Mouse (Mus musculus) embryonic facial prominence, embryonic 11.5 days (tissue): ENCODE measurements around the gene Igfals. TPM values are rescaled to one million over a fixed set of nuclear protein-coding genes. Genes with fewer than 3 reads are reported as not detected.

Experiments
- ATAC-seq: fragments of 200-750 bp; cut with Nextera tagmentation; replicated peaks from 2 replicates; pipeline ENCODE4 v1.8.0; 2017; ENCODE audit warnings: low read depth; ENCODE audit not compliant: insufficient number of reproducible peaks, low FRiP score, low TSS enrichment
- DNase-seq: peaks from one replicate; pipeline ENCODE4 v3.0.0-alpha.2; 2015; ENCODE audit warnings: low spot score
- H3K27ac ChIP-seq: fragments of 300-500 bp; sonication (generic); replicated peaks from 2 replicates; pipeline ENCODE4 v1.5.1; 2014; ENCODE audit warnings: mild to moderate bottlenecking, low read depth, low read length, control low read depth
- H3K27me3 ChIP-seq: fragments of 300-500 bp; sonication (generic); 2 replicates; pipeline ENCODE4 v1.6.1; 2014; ENCODE audit warnings: mild to moderate bottlenecking, low read length, moderate library complexity, mixed read lengths; ENCODE audit not compliant: control insufficient read depth, insufficient read depth
- H3K36me3 ChIP-seq: fragments of 300-500 bp; sonication (generic); replicated peaks from 2 replicates; pipeline ENCODE4 v1.6.1; 2014; ENCODE audit warnings: low read depth, mild to moderate bottlenecking, low read length, moderate library complexity, mixed read lengths; ENCODE audit not compliant: control insufficient read depth, insufficient read depth
- H3K4me1 ChIP-seq: fragments of 300-500 bp; sonication (generic); 2 replicates; pipeline ENCODE4 v1.6.1; 2014; ENCODE audit warnings: low read length, mixed read lengths; ENCODE audit not compliant: control insufficient read depth, insufficient read depth
- H3K4me2 ChIP-seq: fragments of 300-500 bp; sonication (generic); 2 replicates; pipeline ENCODE4 v1.6.1; 2014; ENCODE audit warnings: low read depth, mild to moderate bottlenecking, control low read depth, low read length, moderate library complexity
- H3K4me3 ChIP-seq: fragments of 300-500 bp; sonication (generic); 2 replicates; pipeline ENCODE4 v1.5.1; 2014; ENCODE audit warnings: low read depth, low read length, control low read depth
- H3K9ac ChIP-seq: fragments of 300-500 bp; sonication (generic); replicated peaks from 2 replicates; pipeline ENCODE4 v1.6.1; 2014; ENCODE audit warnings: mild to moderate bottlenecking, control low read depth, low read length
- H3K9me3 ChIP-seq: fragments of 300-500 bp; sonication (generic); replicated peaks from 2 replicates; pipeline ENCODE4 v1.6.1; 2016; ENCODE audit warnings: mild to moderate bottlenecking, low read length, inconsistent platforms, mixed read lengths; ENCODE audit not compliant: control insufficient read depth
- WGBS: fragments of 180-500 bp; shearing (Covaris S2); extraction: QIAGEN DNeasy Blood & Tissue Kit; methylation state at CpG from one replicate; pipeline ENCODE4 v1.1.7; 2014; 5-methylcytosine and 5-hydroxymethylcytosine counted together
- polyA plus RNA-seq: library from polyadenylated mRNA; unstranded; fragments of >200 nt; fragmentation: Nextera tagmentation; extraction: Ambion mirVana; gene quantifications from 2 replicates; pipeline ENCODE4 v1.2.1, GENCODE M21; 2014

Gene Igfals
- polyA plus RNA-seq, 1 experiment from 2014 or later, result 0.14 TPM

GRCm38 (mm10) chr17:24913984-24914383 is 48.2 kb downstream of the Igfals start:
- no peak overlapping the region for H3K4me2 ChIP-seq
- H3K9ac ChIP-seq, result no peak overlapping the region
- no peaks in the 10 kb centered on the region for H3K27me3 ChIP-seq
- H3K27ac ChIP-seq, result no peak overlapping the region
- H3K4me3 ChIP-seq, result no peak overlapping the region
- DNase-seq (no peak), ATAC-seq (no peak)
- peaks cover 9% of the 10 kb centered on the region for H3K36me3 ChIP-seq
- no peaks in the 10 kb centered on the region for H3K4me1 ChIP-seq
- no peaks in the 10 kb centered on the region for H3K9me3 ChIP-seq

- H3K4me2 ChIP-seq, result no peak overlapping the region
- H3K9ac ChIP-seq, result no peak overlapping the region
- 85% methylated on average over 1 of the region's 1 CpGs for WGBS
- DNase-seq, result no peak
- H3K9me3 ChIP-seq, result no peaks in the 10 kb centered on the region
- H3K4me3 ChIP-seq, result no peak overlapping the region
- no peak for ATAC-seq
- no peak overlapping the region for H3K27ac ChIP-seq
- H3K36me3 ChIP-seq, result peaks cover 7% of the 10 kb centered on the region
- no peaks in the 10 kb centered on the region for H3K4me1 ChIP-seq
- H3K27me3 ChIP-seq, result no peaks in the 10 kb centered on the region
These were observed 57.4 kb downstream of the Igfals start for GRCm38 (mm10) chr17:24923246-24923645.

- no peak overlapping the region for H3K4me2 ChIP-seq
- H3K4me3 ChIP-seq, result no peak overlapping the region
- peaks cover 2% of the 10 kb centered on the region; the same call in 1 of the 2 replicates for H3K36me3 ChIP-seq
- H3K9ac ChIP-seq, result no peak overlapping the region
- H3K9me3 ChIP-seq, result no peaks in the 10 kb centered on the region
- DNase-seq, result no peak
- H3K27ac ChIP-seq, result no peak overlapping the region
- no peak for ATAC-seq
- H3K27me3 ChIP-seq, result no peaks in the 10 kb centered on the region
- 83% methylated on average over 1 of the region's 1 CpGs for WGBS
- H3K4me1 ChIP-seq, result no peaks in the 10 kb centered on the region
These were observed 63.7 kb downstream of the Igfals start for GRCm38 (mm10) chr17:24929506-24929905.

Other genes starting within 250 kb of the Igfals start
- gene Tsc2, start 233.4 kb upstream of the Igfals start, polyA plus RNA-seq, result 46.2 and 56.4 TPM in 2 replicates
- gene Nthl1, start 233.3 kb upstream of the Igfals start, polyA plus RNA-seq, result 18.6 and 22.9 TPM in 2 replicates
- 48.3 and 50.2 TPM in 2 replicates for gene Slc9a3r2, start 215.7 kb upstream of the Igfals start, polyA plus RNA-seq
- gene Npw, start 207.5 kb upstream of the Igfals start, polyA plus RNA-seq, result 0.48 TPM in 1 of 2 replicates, not detected in the other
- 24.1 and 26.6 TPM in 2 replicates for gene Zfp598, start 196.3 kb upstream of the Igfals start, polyA plus RNA-seq
- gene Syngr3, start 176.0 kb upstream of the Igfals start, polyA plus RNA-seq, result 6.2 and 6.6 TPM in 2 replicates
- gene Gfer, start 169.8 kb upstream of the Igfals start, polyA plus RNA-seq, result 46.8 and 52.4 TPM in 2 replicates
- 1.1 and 2.7 TPM in 2 replicates for gene Noxo1, start 169.8 kb upstream of the Igfals start, polyA plus RNA-seq
- 96.3 and 102 TPM in 2 replicates for gene Tbl3, start 158.3 kb upstream of the Igfals start, polyA plus RNA-seq
- 0.18 and 0.24 TPM in 2 replicates for gene Rnf151, start 147.9 kb upstream of the Igfals start, polyA plus RNA-seq
- 1,371 and 1,480 TPM in 2 replicates for gene Rps2, start 147.9 kb upstream of the Igfals start, polyA plus RNA-seq
- gene Ndufb10, start 141.5 kb upstream of the Igfals start, polyA plus RNA-seq, result 191 and 217 TPM in 2 replicates
- not detected in 2 replicates for gene Rpl3l, start 138.2 kb upstream of the Igfals start, polyA plus RNA-seq
- gene Msrb1, start 129.4 kb upstream of the Igfals start, polyA plus RNA-seq, result 23.6 and 24.3 TPM in 2 replicates
- 4.3 and 4.7 TPM in 2 replicates for gene Hs3st6, start 113.0 kb upstream of the Igfals start, polyA plus RNA-seq
- gene Meiob, start 61.7 kb upstream of the Igfals start, polyA plus RNA-seq, result not detected in 2 replicates
- gene Hagh, start 25.9 kb upstream of the Igfals start, polyA plus RNA-seq, result 23.2 and 24.1 TPM in 2 replicates
- gene Fahd1, start 15.6 kb upstream of the Igfals start, polyA plus RNA-seq, result 21.7 and 23.0 TPM in 2 replicates
- gene Nubp2, start 20.4 kb downstream of the Igfals start, polyA plus RNA-seq, result 61.0 and 63.9 TPM in 2 replicates
- 34.8 and 39.8 TPM in 2 replicates for gene Spsb3, start 20.6 kb downstream of the Igfals start, polyA plus RNA-seq
- gene Eme2, start 29.1 kb downstream of the Igfals start, polyA plus RNA-seq, result 15.9 and 18.2 TPM in 2 replicates
- gene Mrps34, start 29.1 kb downstream of the Igfals start, polyA plus RNA-seq, result 68.6 and 84.7 TPM in 2 replicates
- gene Nme3, start 30.5 kb downstream of the Igfals start, polyA plus RNA-seq, result 49.4 and 52.8 TPM in 2 replicates
- 22.9 and 26.2 TPM in 2 replicates for gene Mapk8ip3, start 71.0 kb downstream of the Igfals start, polyA plus RNA-seq
- gene Jpt2, start 94.7 kb downstream of the Igfals start, polyA plus RNA-seq, result 245 and 249 TPM in 2 replicates
- gene Cramp1l, start 149.8 kb downstream of the Igfals start, polyA plus RNA-seq, result 9.7 and 10.1 TPM in 2 replicates
- 18.4 and 22.1 TPM in 2 replicates for gene Ift140, start 150.1 kb downstream of the Igfals start, polyA plus RNA-seq
- gene Tmem204, start 217.6 kb downstream of the Igfals start, polyA plus RNA-seq, result 9.6 and 11.7 TPM in 2 replicates
- 20.6 and 26.7 TPM in 2 replicates for gene Telo2, start 250.0 kb downstream of the Igfals start, polyA plus RNA-seq